Comparison of ENCODE assay signal across 9 mouse cellular contexts in genomic region chr2:74668370-74669229, GRCm38 (mm10). TPM values are rescaled to one million over a fixed set of nuclear protein-coding genes. Genes with fewer than 3 reads are reported as not detected.
DNase-seq lines count a peak whose midpoint lies in the region; ATAC-seq lines count a peak whose summit lies in the region.
"Had no signal": no experiment of that assay in that cellular context is flagged by ENCODE, and none has a peak within 500 bp of the region (broad histone marks: within the 10 kb centered on the region; RNA-seq: fewer than 3 reads in every experiment).

No protein-coding gene starts in this region.

- WGBS in forebrain, embryonic 14.5 days: under 1% methylated on average over 59 of the region's 74 CpGs
- WGBS in limb, embryonic 11.5 days: under 1% methylated on average over 62 of the region's 74 CpGs
- under 1% methylated on average over 57 of the region's 74 CpGs for WGBS in stomach, embryonic 14.5 days

- peak overlapping the region; percentile 48 for H3K4me2 ChIP-seq in forebrain, embryonic 14.5 days (ENCODE audit: low read length)
- peak overlapping the region; percentile 88 for H3K4me2 ChIP-seq in limb, embryonic 11.5 days (ENCODE audit: low read depth, severe bottlenecking)
- peak overlapping the region; percentile 49 for H3K4me2 ChIP-seq in stomach, embryonic 14.5 days (replicated peaks; ENCODE audit: low read depth, low read length)

- H3K36me3 ChIP-seq in megakaryocyte, embryonic 14.5 days (replicated peaks; ENCODE audit: low read length): no peaks in the 10 kb centered on the region
- H3K36me3 ChIP-seq in forebrain, embryonic 14.5 days (ENCODE audit: control insufficient read depth, insufficient read depth, low read length): no peaks in the 10 kb centered on the region
- H3K36me3 ChIP-seq in limb, embryonic 11.5 days (ENCODE audit: control insufficient read depth, insufficient read depth, low read length): no peaks in the 10 kb centered on the region
- no peaks in the 10 kb centered on the region for H3K36me3 ChIP-seq in stomach, embryonic 14.5 days (ENCODE audit: control insufficient read depth, insufficient read depth, low read length)

- H3K4me1 ChIP-seq in megakaryocyte, embryonic 14.5 days: peaks cover 45% of the 10 kb centered on the region
- 0 out of 2 replicates have a peak, but pooled peaks cover 3% of the 10 kb centered on the region for H3K4me1 ChIP-seq in forebrain, embryonic 14.5 days (ENCODE audit: control insufficient read depth, insufficient read depth, low read length)
- H3K4me1 ChIP-seq in limb, embryonic 11.5 days (ENCODE audit: control insufficient read depth, insufficient read depth, low read length): peaks cover 7% of the 10 kb centered on the region; the same call in 1 of the 2 replicates
- H3K4me1 ChIP-seq in stomach, embryonic 14.5 days (ENCODE audit: control insufficient read depth, insufficient read depth, low read length): peaks cover 6% of the 10 kb centered on the region; the same call in 1 of the 2 replicates

- DNase-seq in forebrain, embryonic 14.5 days (ENCODE audit: low spot score): no peak
- DNase-seq in limb, embryonic 11.5 days (ENCODE audit: low spot score): no peak
- no peak for DNase-seq in gastrocnemius, postnatal 4 days (ENCODE audit: low spot score in 2 of 2)
- DNase-seq in lung, postnatal 14 days: no peak
- DNase-seq in yolk sac, embryonic 10.5 days (ENCODE audit: low spot score): no peak
- DNase-seq: right cerebral cortex, postnatal 4 days had no signal

- H3K4me3 ChIP-seq in megakaryocyte, embryonic 14.5 days (replicated peaks): peak overlapping the region; percentile 81
- peak overlapping the region; percentile 22 for H3K4me3 ChIP-seq in forebrain, embryonic 14.5 days (ENCODE audit: low read depth, low read length)
- H3K4me3 ChIP-seq in limb, embryonic 11.5 days (ENCODE audit: low read depth, low read length): peak overlapping the region; percentile 63
- peak overlapping the region; percentile 29 for H3K4me3 ChIP-seq in stomach, embryonic 14.5 days (ENCODE audit: low read depth, low read length)

- peaks cover 4% of the 10 kb centered on the region; the same call in 1 of the 2 replicates for H3K9me3 ChIP-seq in megakaryocyte, embryonic 14.5 days
- no peaks in the 10 kb centered on the region for H3K9me3 ChIP-seq in forebrain, embryonic 14.5 days (replicated peaks; ENCODE audit: control insufficient read depth, low read length)
- no peaks in the 10 kb centered on the region for H3K9me3 ChIP-seq in limb, embryonic 11.5 days (ENCODE audit: control insufficient read depth, low read length)
- no peaks in the 10 kb centered on the region for H3K9me3 ChIP-seq in stomach, embryonic 14.5 days (ENCODE audit: control insufficient read depth, low read depth, low read length)

- H3K9ac ChIP-seq in forebrain, embryonic 14.5 days (ENCODE audit: low read length): no peak overlapping the region
- peak overlapping the region; percentile 90 for H3K9ac ChIP-seq in limb, embryonic 11.5 days (ENCODE audit: low read length)
- no peak overlapping the region for H3K9ac ChIP-seq in stomach, embryonic 14.5 days (replicated peaks; ENCODE audit: low read depth, low read length)

- H3K27ac ChIP-seq in forebrain, embryonic 14.5 days (ENCODE audit: low read depth, low read length): no peak overlapping the region
- H3K27ac ChIP-seq in limb, embryonic 11.5 days (replicated peaks; ENCODE audit: low read depth, low read length): peak overlapping the region; percentile 84
- H3K27ac ChIP-seq in stomach, embryonic 14.5 days (ENCODE audit: low read length): no peak overlapping the region

- H3K27me3 ChIP-seq in megakaryocyte, embryonic 14.5 days (replicated peaks): peaks cover 94% of the 10 kb centered on the region
- peaks cover 94% of the 10 kb centered on the region for H3K27me3 ChIP-seq in forebrain, embryonic 14.5 days (replicated peaks; ENCODE audit: control insufficient read depth, insufficient read depth, low read length)
- peaks cover 45% of the 10 kb centered on the region for H3K27me3 ChIP-seq in limb, embryonic 11.5 days (ENCODE audit: control insufficient read depth, insufficient read depth, low read length)
- peaks cover 80% of the 10 kb centered on the region for H3K27me3 ChIP-seq in stomach, embryonic 14.5 days (ENCODE audit: control insufficient read depth, insufficient read depth, low read length)

- no peak for ATAC-seq in megakaryocyte, adult 5-6 weeks (ENCODE audit: poor library complexity, severe bottlenecking)
- ATAC-seq in forebrain, embryonic 14.5 days: peak; percentile 63
- peak; percentile 23; the same call in 1 of the 2 replicates for ATAC-seq in limb, embryonic 11.5 days (ENCODE audit: insufficient number of reproducible peaks, low FRiP score, low TSS enrichment, low read depth)
- peak; percentile 43; the same call in 1 of the 2 replicates for ATAC-seq in stomach, embryonic 14.5 days (ENCODE audit: insufficient number of reproducible peaks, insufficient read depth, low FRiP score, low read depth)

RNA-seq across cellular contexts. Expression of gene Hoxd13, which starts 0.5 kb away (rescaled TPM):
- not detected in 2 replicates for polyA plus RNA-seq in megakaryocyte, embryonic 14.5 days (2012; ENCODE audit: insufficient read depth, low replicate concordance)
- total RNA-seq in megakaryocyte, adult 5-6 weeks (2015): not detected in 2 replicates
- not detected in 2 replicates for total RNA-seq in megakaryocyte, adult 5-6 weeks (2017)
- polyA plus RNA-seq in forebrain, embryonic 14.5 days (2014; fragmentation: Nextera tagmentation; extraction: Ambion mirVana): not detected in 2 replicates
- polyA plus RNA-seq in limb, embryonic 11.5 days (2014; fragmentation: Nextera tagmentation; extraction: Ambion mirVana): 55.3 and 59.8 TPM in 2 replicates
- polyA plus RNA-seq in stomach, embryonic 14.5 days (2014; fragmentation: Nextera tagmentation; extraction: Ambion mirVana): not detected in 2 replicates
- total RNA-seq in gastrocnemius, postnatal 4 days (2021): not detected

RNA-seq across cellular contexts. Expression of gene Hoxd12, which starts 6.2 kb away (rescaled TPM):
- not detected in 2 replicates for polyA plus RNA-seq in megakaryocyte, embryonic 14.5 days (2012; ENCODE audit: insufficient read depth, low replicate concordance)
- total RNA-seq in megakaryocyte, adult 5-6 weeks (2015): not detected in 2 replicates
- total RNA-seq in megakaryocyte, adult 5-6 weeks (2017): not detected in 2 replicates
- polyA plus RNA-seq in forebrain, embryonic 14.5 days (2014; fragmentation: Nextera tagmentation; extraction: Ambion mirVana): not detected in 2 replicates
- 80.7 and 82.2 TPM in 2 replicates for polyA plus RNA-seq in limb, embryonic 11.5 days (2014; fragmentation: Nextera tagmentation; extraction: Ambion mirVana)
- polyA plus RNA-seq in stomach, embryonic 14.5 days (2014; fragmentation: Nextera tagmentation; extraction: Ambion mirVana): not detected in 2 replicates
- not detected for total RNA-seq in gastrocnemius, postnatal 4 days (2021)

RNA-seq across cellular contexts. Expression of gene Evx2, which starts 9.2 kb away (rescaled TPM):
- polyA plus RNA-seq in megakaryocyte, embryonic 14.5 days (2012; ENCODE audit: insufficient read depth, low replicate concordance): not detected in 2 replicates
- not detected in 2 replicates for total RNA-seq in megakaryocyte, adult 5-6 weeks (2015)
- not detected in 2 replicates for total RNA-seq in megakaryocyte, adult 5-6 weeks (2017)
- polyA plus RNA-seq in forebrain, embryonic 14.5 days (2014; fragmentation: Nextera tagmentation; extraction: Ambion mirVana): not detected in 2 replicates
- 3.3 and 3.8 TPM in 2 replicates for polyA plus RNA-seq in limb, embryonic 11.5 days (2014; fragmentation: Nextera tagmentation; extraction: Ambion mirVana)
- polyA plus RNA-seq in stomach, embryonic 14.5 days (2014; fragmentation: Nextera tagmentation; extraction: Ambion mirVana): not detected in 2 replicates
- under 1 TPM in 1 of 2 experiments, not detected in 1; 0.05 TPM for total RNA-seq in gastrocnemius, postnatal 4 days (2021)

RNA-seq across cellular contexts. Expression of gene Hoxd11, which starts 10.8 kb away (rescaled TPM):
- polyA plus RNA-seq in megakaryocyte, embryonic 14.5 days (2012; ENCODE audit: insufficient read depth, low replicate concordance): not detected in 2 replicates
- not detected in 2 replicates for total RNA-seq in megakaryocyte, adult 5-6 weeks (2015)
- total RNA-seq in megakaryocyte, adult 5-6 weeks (2017): not detected in 2 replicates
- not detected in 2 replicates for polyA plus RNA-seq in forebrain, embryonic 14.5 days (2014; fragmentation: Nextera tagmentation; extraction: Ambion mirVana)
- polyA plus RNA-seq in limb, embryonic 11.5 days (2014; fragmentation: Nextera tagmentation; extraction: Ambion mirVana): 59.6 and 64.4 TPM in 2 replicates
- polyA plus RNA-seq in stomach, embryonic 14.5 days (2014; fragmentation: Nextera tagmentation; extraction: Ambion mirVana): not detected in 2 replicates
- total RNA-seq in gastrocnemius, postnatal 4 days (2021): 1 to 10 TPM; 1.1 to 1.5 TPM

RNA-seq across cellular contexts. Expression of gene Hoxd10, which starts 23.1 kb away (rescaled TPM):
- not detected in 2 replicates for polyA plus RNA-seq in megakaryocyte, embryonic 14.5 days (2012; ENCODE audit: insufficient read depth, low replicate concordance)
- not detected in 2 replicates for total RNA-seq in megakaryocyte, adult 5-6 weeks (2015)
- total RNA-seq in megakaryocyte, adult 5-6 weeks (2017): not detected in 2 replicates
- not detected in 2 replicates for polyA plus RNA-seq in forebrain, embryonic 14.5 days (2014; fragmentation: Nextera tagmentation; extraction: Ambion mirVana)
- polyA plus RNA-seq in limb, embryonic 11.5 days (2014; fragmentation: Nextera tagmentation; extraction: Ambion mirVana): 52.0 and 55.0 TPM in 2 replicates
- 0.14 TPM in 1 of 2 replicates, not detected in the other for polyA plus RNA-seq in stomach, embryonic 14.5 days (2014; fragmentation: Nextera tagmentation; extraction: Ambion mirVana)
- total RNA-seq in gastrocnemius, postnatal 4 days (2021): 1 to 10 TPM; 3.0 to 4.9 TPM

Comparison
In these comparisons a context has a peak if more than half of its experiments do, and no peak if none do; other contexts are left out.
1. H3K4me3 ChIP-seq: peak in every context shown above with its lines; median percentile 81 in megakaryocyte, embryonic 14.5 days; 63 in limb, embryonic 11.5 days; 29 in stomach, embryonic 14.5 days; 22 in forebrain, embryonic 14.5 days.
2. RNA of gene Hoxd13, which starts 0.5 kb away (polyA plus RNA-seq): 55.3 to 59.8 TPM in limb, embryonic 11.5 days; not detected in megakaryocyte, embryonic 14.5 days, not detected in forebrain, embryonic 14.5 days and not detected in stomach, embryonic 14.5 days; every median in the first group is over 10 times any median in the second.
3. RNA of gene Hoxd12, which starts 6.2 kb away (polyA plus RNA-seq): 80.7 to 82.2 TPM in limb, embryonic 11.5 days; not detected in stomach, embryonic 14.5 days, not detected in megakaryocyte, embryonic 14.5 days and not detected in forebrain, embryonic 14.5 days; every median in the first group is over 10 times any median in the second.
4. Peak in every context shown above with its lines, with median percentiles within 50 percentile points of each other: H3K4me2 ChIP-seq.